In genomic region chr6:115764179-115764578, GRCm38 (mm10) we compare ENCODE assay signal across 8 mouse cellular contexts. TPM values are rescaled to one million over a fixed set of nuclear protein-coding genes. Genes with fewer than 3 reads are reported as not detected.
DNase-seq lines count a peak whose midpoint lies in the region; ATAC-seq lines count a peak whose summit lies in the region.
"Had no signal": no experiment of that assay in that cellular context is flagged by ENCODE, and none has a peak within 500 bp of the region (broad histone marks: within the 10 kb centered on the region; RNA-seq: fewer than 3 reads in every experiment).

No protein-coding gene starts in this region.

- DNase-seq in ES-CJ7 (ENCODE audit: low read depth, low spot score) (peak; percentile 97), ZHBTc4 (ENCODE audit: low read depth, low spot score) (peak; percentile 95)
- peak; percentile 81 for DNase-seq in hindbrain, embryonic 14.5 days (ENCODE audit: low spot score)
- peak; percentile 85 for DNase-seq in limb, embryonic 11.5 days (ENCODE audit: low spot score)
- DNase-seq in telencephalon, adult 2 months (ENCODE audit: low read depth, low spot score), result peak; percentile 9

- 6% methylated on average over 7 of the region's 7 CpGs for WGBS in forebrain, embryonic 15.5 days
- 6% methylated on average over 7 of the region's 7 CpGs for WGBS in hindbrain, embryonic 14.5 days
- 7% methylated on average over 7 of the region's 7 CpGs for WGBS in limb, embryonic 11.5 days
- WGBS in midbrain, embryonic 12.5 days, result 6% methylated on average over 7 of the region's 7 CpGs

- no peaks in the 10 kb centered on the region for H3K27me3 ChIP-seq in forebrain, embryonic 15.5 days
- H3K27me3 ChIP-seq in hindbrain, embryonic 14.5 days (ENCODE audit: control insufficient read depth, insufficient read depth, low read length), result no peaks in the 10 kb centered on the region
- no peaks in the 10 kb centered on the region for H3K27me3 ChIP-seq in limb, embryonic 11.5 days (ENCODE audit: control insufficient read depth, insufficient read depth, low read length)
- no peaks in the 10 kb centered on the region for H3K27me3 ChIP-seq in midbrain, embryonic 12.5 days

- H3K4me3 ChIP-seq in forebrain, embryonic 15.5 days, result no peak overlapping the region
- H3K4me3 ChIP-seq in hindbrain, embryonic 14.5 days (replicated peaks; ENCODE audit: low read length), result no peak overlapping the region
- no peak overlapping the region for H3K4me3 ChIP-seq in limb, embryonic 11.5 days (ENCODE audit: low read depth, low read length)
- H3K4me3 ChIP-seq in midbrain, embryonic 12.5 days, result no peak overlapping the region
- H3K4me3 ChIP-seq: left cerebral cortex, adult 2 months had no signal

- H3K9me3 ChIP-seq in forebrain, embryonic 15.5 days, result no peaks in the 10 kb centered on the region
- no peaks in the 10 kb centered on the region for H3K9me3 ChIP-seq in hindbrain, embryonic 14.5 days (ENCODE audit: control insufficient read depth, low read length)
- no peaks in the 10 kb centered on the region for H3K9me3 ChIP-seq in limb, embryonic 11.5 days (ENCODE audit: control insufficient read depth, low read length)
- H3K9me3 ChIP-seq in midbrain, embryonic 12.5 days, result no peaks in the 10 kb centered on the region

- ATAC-seq in forebrain, embryonic 15.5 days (replicated peaks), result peak; percentile 91
- ATAC-seq in hindbrain, embryonic 14.5 days (ENCODE audit: low FRiP score), result peak; percentile 94
- peak; percentile 87 for ATAC-seq in limb, embryonic 11.5 days (ENCODE audit: insufficient number of reproducible peaks, low FRiP score, low TSS enrichment, low read depth)
- peak; percentile 90 for ATAC-seq in midbrain, embryonic 12.5 days (ENCODE audit: low FRiP score, low read depth)

- no peak overlapping the region; the same call in 1 of the 2 replicates for H3K4me2 ChIP-seq in forebrain, embryonic 15.5 days (replicated peaks)
- 0 out of 2 replicates have a peak overlapping the region, but pooled peaks have one; percentile 21 for H3K4me2 ChIP-seq in hindbrain, embryonic 14.5 days (replicated peaks)
- no peak overlapping the region for H3K4me2 ChIP-seq in limb, embryonic 11.5 days (ENCODE audit: low read depth, severe bottlenecking)
- peak overlapping the region; percentile 36 for H3K4me2 ChIP-seq in midbrain, embryonic 12.5 days (replicated peaks)

- H3K27ac ChIP-seq in forebrain, embryonic 15.5 days (replicated peaks), result peak overlapping the region; percentile 64
- H3K27ac ChIP-seq in hindbrain, embryonic 14.5 days, result peak overlapping the region; percentile 71
- peak overlapping the region; percentile 89 for H3K27ac ChIP-seq in limb, embryonic 11.5 days (replicated peaks; ENCODE audit: low read depth, low read length)
- peak overlapping the region; percentile 79 for H3K27ac ChIP-seq in midbrain, embryonic 12.5 days (replicated peaks)
- H3K27ac ChIP-seq: left cerebral cortex, adult 2 months had no signal

- H3K9ac ChIP-seq in forebrain, embryonic 15.5 days (replicated peaks), result no peak overlapping the region
- no peak overlapping the region; the same call in 1 of the 2 replicates for H3K9ac ChIP-seq in hindbrain, embryonic 14.5 days
- H3K9ac ChIP-seq in limb, embryonic 11.5 days (ENCODE audit: low read length), result no peak overlapping the region
- no peak overlapping the region for H3K9ac ChIP-seq in midbrain, embryonic 12.5 days (replicated peaks)

- H3K4me1 ChIP-seq in forebrain, embryonic 15.5 days, result peaks cover 15% of the 10 kb centered on the region
- no peaks in the 10 kb centered on the region for H3K4me1 ChIP-seq in hindbrain, embryonic 14.5 days (replicated peaks; ENCODE audit: control insufficient read depth, insufficient read depth, low read length)
- H3K4me1 ChIP-seq in limb, embryonic 11.5 days (ENCODE audit: control insufficient read depth, insufficient read depth, low read length), result peaks cover 7% of the 10 kb centered on the region; the same call in 1 of the 2 replicates
- peaks cover 26% of the 10 kb centered on the region for H3K4me1 ChIP-seq in midbrain, embryonic 12.5 days

- no peaks in the 10 kb centered on the region for H3K36me3 ChIP-seq in forebrain, embryonic 15.5 days
- H3K36me3 ChIP-seq in hindbrain, embryonic 14.5 days (replicated peaks; ENCODE audit: control insufficient read depth, insufficient read depth), result no peaks in the 10 kb centered on the region
- no peaks in the 10 kb centered on the region for H3K36me3 ChIP-seq in limb, embryonic 11.5 days (ENCODE audit: control insufficient read depth, insufficient read depth, low read length)
- no peaks in the 10 kb centered on the region for H3K36me3 ChIP-seq in midbrain, embryonic 12.5 days

RNA-seq across cellular contexts. Expression of gene Tmem40, which starts 2.0 kb away (rescaled TPM):
- 0.40 and 0.75 TPM in 2 replicates for polyA plus RNA-seq in forebrain, embryonic 15.5 days (2015; fragmentation: Nextera tagmentation; extraction: Ambion mirVana)
- 1.4 and 1.8 TPM in 2 replicates for polyA plus RNA-seq in hindbrain, embryonic 14.5 days (2014; fragmentation: Nextera tagmentation; extraction: Ambion mirVana)
- polyA plus RNA-seq in limb, embryonic 11.5 days (2014; fragmentation: Nextera tagmentation; extraction: Ambion mirVana), result 2.2 and 2.6 TPM in 2 replicates
- polyA plus RNA-seq in midbrain, embryonic 12.5 days (2016; fragmentation: Nextera tagmentation; extraction: Ambion mirVana), result 1.3 and 1.9 TPM in 2 replicates

RNA-seq across cellular contexts. Expression of gene Cand2, which starts 10.2 kb away (rescaled TPM):
- polyA plus RNA-seq in forebrain, embryonic 15.5 days (2015; fragmentation: Nextera tagmentation; extraction: Ambion mirVana), result 17.1 and 19.5 TPM in 2 replicates
- 10.6 and 11.1 TPM in 2 replicates for polyA plus RNA-seq in hindbrain, embryonic 14.5 days (2014; fragmentation: Nextera tagmentation; extraction: Ambion mirVana)
- polyA plus RNA-seq in limb, embryonic 11.5 days (2014; fragmentation: Nextera tagmentation; extraction: Ambion mirVana), result 58.4 and 64.3 TPM in 2 replicates
- polyA plus RNA-seq in midbrain, embryonic 12.5 days (2016; fragmentation: Nextera tagmentation; extraction: Ambion mirVana), result 37.1 and 40.0 TPM in 2 replicates

RNA-seq across cellular contexts. Expression of gene Rpl32, which starts 44.4 kb away (rescaled TPM):
- 1,339 and 1,342 TPM in 2 replicates for polyA plus RNA-seq in forebrain, embryonic 15.5 days (2015; fragmentation: Nextera tagmentation; extraction: Ambion mirVana)
- polyA plus RNA-seq in hindbrain, embryonic 14.5 days (2014; fragmentation: Nextera tagmentation; extraction: Ambion mirVana), result 1,053 and 1,238 TPM in 2 replicates
- polyA plus RNA-seq in limb, embryonic 11.5 days (2014; fragmentation: Nextera tagmentation; extraction: Ambion mirVana), result 2,129 and 2,157 TPM in 2 replicates
- polyA plus RNA-seq in midbrain, embryonic 12.5 days (2016; fragmentation: Nextera tagmentation; extraction: Ambion mirVana), result 1,622 and 1,683 TPM in 2 replicates

Comparison
In these comparisons a context has a peak if more than half of its experiments do, and no peak if none do; other contexts are left out.
1. DNase-seq: peak in every context shown above with its lines; median percentile 97 in ES-CJ7; 95 in ZHBTc4; 85 in limb, embryonic 11.5 days; 81 in hindbrain, embryonic 14.5 days; 9 in telencephalon, adult 2 months.
2. H3K4me2 ChIP-seq: peak in hindbrain, embryonic 14.5 days (single experiment) and midbrain, embryonic 12.5 days (single experiment); none in forebrain, embryonic 15.5 days (single experiment) and limb, embryonic 11.5 days (single experiment).
3. Peak in every context shown above with its lines, with median percentiles within 50 percentile points of each other: ATAC-seq and H3K27ac ChIP-seq.